Mouse (Mus musculus): Measurements from ENCODE around the gene Tmem59.

DNA sequence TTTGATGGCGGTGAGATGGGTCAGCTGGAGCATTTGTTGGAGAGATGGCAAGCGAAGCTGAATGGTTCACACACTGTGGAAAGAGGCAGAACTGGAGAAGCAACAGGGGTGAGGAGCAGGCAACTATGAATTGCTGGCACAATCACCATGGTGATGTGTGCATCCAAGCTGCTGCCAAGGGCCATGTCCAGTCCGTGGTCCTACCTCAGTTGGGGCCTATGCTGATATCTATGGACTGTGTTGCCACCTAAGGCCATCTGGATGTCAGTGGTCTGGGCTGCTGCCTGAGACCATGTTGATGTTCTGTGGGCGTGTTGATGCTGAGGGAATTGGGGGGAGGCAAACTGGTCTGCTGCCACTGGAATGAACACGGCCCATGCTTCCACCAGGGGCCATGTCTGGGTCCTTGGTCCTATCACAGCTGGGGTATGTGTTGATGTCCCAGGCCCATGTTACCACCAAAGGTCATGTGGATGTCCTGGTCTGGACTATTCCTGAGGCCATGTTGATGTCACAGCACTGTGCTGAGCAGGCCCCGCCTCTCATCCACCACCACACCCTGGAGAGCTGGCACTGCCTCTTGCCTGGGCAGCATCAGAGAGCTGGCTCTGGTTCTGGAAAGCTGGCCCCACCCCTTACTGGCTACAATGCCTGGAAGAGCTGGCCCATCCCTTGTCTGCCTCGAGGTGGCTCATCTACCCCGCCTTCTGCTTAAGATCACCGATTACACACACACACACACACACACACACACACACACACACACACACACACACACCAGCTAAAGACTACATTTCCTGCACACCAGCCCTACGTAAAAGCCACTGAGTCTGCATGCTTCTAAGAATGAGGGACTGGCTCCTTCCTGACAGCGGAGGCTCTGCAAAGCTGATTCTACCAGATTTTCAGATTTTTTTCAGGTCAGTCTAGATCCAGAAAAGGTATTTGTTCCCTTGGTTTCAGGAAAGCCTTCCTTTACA lies 45.3 kb downstream of the Tmem59 start:
- no peak for TF ChIP-seq CTCF (IDR thresholded peaks at IDR 0.05; ENCODE audit: low read depth)
- TF ChIP-seq EP300 (IDR thresholded peaks at IDR 0.05; ENCODE audit: low read depth): no peak
